ENCODE assay signal across 11 mouse cellular contexts in genomic region chr8:120178124-120178514, GRCm38 (mm10). TPM values are rescaled to one million over a fixed set of nuclear protein-coding genes. Genes with fewer than 3 reads are reported as not detected.
DNase-seq lines count a peak whose midpoint lies in the region; ATAC-seq and TF ChIP-seq lines count a peak whose summit lies in the region.
"Had no signal": no experiment of that assay in that cellular context is flagged by ENCODE, and none has a peak within 500 bp of the region (broad histone marks: within the 10 kb centered on the region; RNA-seq: fewer than 3 reads in every experiment).

No protein-coding gene starts in this region.

- ATAC-seq in heart, embryonic 11.5 days (replicated peaks; ENCODE audit: insufficient number of reproducible peaks, low FRiP score, low TSS enrichment), result no peak
- no peak for ATAC-seq in hindbrain, embryonic 13.5 days (ENCODE audit: low FRiP score)
- ATAC-seq in midbrain, embryonic 15.5 days (replicated peaks), result no peak

- H3K9me3 ChIP-seq in heart, embryonic 11.5 days (replicated peaks; ENCODE audit: control insufficient read depth, low read length), result no peaks in the 10 kb centered on the region
- no peaks in the 10 kb centered on the region for H3K9me3 ChIP-seq in embryonic facial prominence, embryonic 10.5 days
- H3K9me3 ChIP-seq in hindbrain, embryonic 13.5 days, result no peaks in the 10 kb centered on the region
- H3K9me3 ChIP-seq in midbrain, embryonic 15.5 days, result no peaks in the 10 kb centered on the region

- H3K27me3 ChIP-seq in heart, embryonic 11.5 days (ENCODE audit: control insufficient read depth, insufficient read depth, low read length), result peaks cover 27% of the 10 kb centered on the region
- peaks cover 55% of the 10 kb centered on the region for H3K27me3 ChIP-seq in embryonic facial prominence, embryonic 10.5 days (replicated peaks; ENCODE audit: low read depth, poor library complexity, severe bottlenecking)
- peaks cover 29% of the 10 kb centered on the region for H3K27me3 ChIP-seq in hindbrain, embryonic 13.5 days
- no peaks in the 10 kb centered on the region for H3K27me3 ChIP-seq in midbrain, embryonic 15.5 days (replicated peaks)
- no peaks in the 10 kb centered on the region for H3K27me3 ChIP-seq in thymus, adult 2 months (ENCODE audit: control insufficient read depth, insufficient read depth, low read length)
- H3K27me3 ChIP-seq: Patski had no signal

- TF ChIP-seq CTCF in thymus, adult 2 months (IDR thresholded peaks at IDR 0.05; ENCODE audit: borderline replicate concordance, control insufficient read depth, extremely low read depth, insufficient read depth, low read length, poor library complexity), result no peak

- peaks cover 22% of the 10 kb centered on the region for H3K4me1 ChIP-seq in heart, embryonic 11.5 days (ENCODE audit: control insufficient read depth, insufficient read depth, low read length)
- peaks cover 66% of the 10 kb centered on the region for H3K4me1 ChIP-seq in embryonic facial prominence, embryonic 10.5 days
- peaks cover 48% of the 10 kb centered on the region for H3K4me1 ChIP-seq in hindbrain, embryonic 13.5 days (replicated peaks)
- H3K4me1 ChIP-seq in midbrain, embryonic 15.5 days, result peaks cover 49% of the 10 kb centered on the region
- H3K4me1 ChIP-seq in thymus, adult 2 months (replicated peaks; ENCODE audit: control insufficient read depth, insufficient read depth, low read length), result peaks cover 11% of the 10 kb centered on the region

- peak overlapping the region; percentile 34 for H3K4me2 ChIP-seq in heart, embryonic 11.5 days
- peak overlapping the region; percentile 42 for H3K4me2 ChIP-seq in hindbrain, embryonic 13.5 days
- H3K4me2 ChIP-seq in midbrain, embryonic 15.5 days, result peak overlapping the region; percentile 46

- H3K9ac ChIP-seq in heart, embryonic 11.5 days (ENCODE audit: low read depth, low read length), result no peak overlapping the region
- H3K9ac ChIP-seq in hindbrain, embryonic 13.5 days, result peak overlapping the region; percentile 43; the same call in 1 of the 2 replicates
- H3K9ac ChIP-seq in midbrain, embryonic 15.5 days, result no peak overlapping the region
- H3K9ac ChIP-seq: liver, postnatal 0 days had no signal

- no peak overlapping the region for H3K4me3 ChIP-seq in heart, embryonic 11.5 days (ENCODE audit: low read depth, low read length)
- H3K4me3 ChIP-seq in embryonic facial prominence, embryonic 10.5 days, result peak overlapping the region; percentile 45
- no peak overlapping the region for H3K4me3 ChIP-seq in hindbrain, embryonic 13.5 days
- H3K4me3 ChIP-seq in midbrain, embryonic 15.5 days, result no peak overlapping the region
- no peak overlapping the region for H3K4me3 ChIP-seq in thymus, adult 2 months (ENCODE audit: control insufficient read depth, insufficient read depth, low read length)

- intact Hi-C loops in left cerebral cortex, postnatal 14 days (cut with DNase I), result loop anchor here (5.0 kb wide), 3 partner anchors 89 to 434 kb away; no protein-coding TSS in a partner anchor

- no peak overlapping the region for H3K27ac ChIP-seq in heart, embryonic 11.5 days (ENCODE audit: low read depth, low read length)
- peak overlapping the region; percentile 84 for H3K27ac ChIP-seq in embryonic facial prominence, embryonic 10.5 days (replicated peaks)
- peak overlapping the region; percentile 83 for H3K27ac ChIP-seq in hindbrain, embryonic 13.5 days
- H3K27ac ChIP-seq in midbrain, embryonic 15.5 days, result peak overlapping the region; percentile 83
- no peak overlapping the region for H3K27ac ChIP-seq in thymus, adult 2 months (ENCODE audit: control insufficient read depth, insufficient read depth, low read length)

- H3K36me3 ChIP-seq in heart, embryonic 11.5 days (ENCODE audit: control insufficient read depth, insufficient read depth, low read length), result no peaks in the 10 kb centered on the region
- H3K36me3 ChIP-seq in embryonic facial prominence, embryonic 10.5 days (replicated peaks), result no peaks in the 10 kb centered on the region
- no peaks in the 10 kb centered on the region for H3K36me3 ChIP-seq in hindbrain, embryonic 13.5 days
- H3K36me3 ChIP-seq in midbrain, embryonic 15.5 days (replicated peaks), result no peaks in the 10 kb centered on the region
- H3K36me3 ChIP-seq in thymus, adult 2 months (ENCODE audit: control insufficient read depth, insufficient read depth, low read length), result no peaks in the 10 kb centered on the region

- 19% methylated on average over 10 of the region's 10 CpGs for WGBS in heart, embryonic 11.5 days (ENCODE audit: insufficient replicate concordance)
- 4% methylated on average over 10 of the region's 10 CpGs for WGBS in embryonic facial prominence, embryonic 10.5 days
- WGBS in hindbrain, embryonic 13.5 days, result 2% methylated on average over 10 of the region's 10 CpGs
- 2% methylated on average over 10 of the region's 10 CpGs for WGBS in midbrain, embryonic 15.5 days
- 39% methylated on average over 10 of the region's 10 CpGs for WGBS in thymus, adult 2 months

- DNase-seq in heart, postnatal 4 days, result no peak
- DNase-seq in embryonic facial prominence, embryonic 10.5 days (ENCODE audit: low spot score), result no peak
- no peak for DNase-seq in left cerebral cortex, postnatal 14 days (ENCODE audit: low spot score in 2 of 2)
- no peak for DNase-seq in thymus, adult 2 months
- no peak for DNase-seq in cerebellum, postnatal 4 days (ENCODE audit: low spot score in 2 of 2)

- TF ChIP-seq POLR2A in thymus, adult 2 months (IDR thresholded peaks at IDR 0.05; ENCODE audit: control insufficient read depth, extremely low read depth, insufficient read depth, low read length, poor library complexity), result no peak

RNA-seq across cellular contexts. Expression of gene Fam92b, which starts 0.9 kb away (rescaled TPM):
- polyA plus RNA-seq in heart, embryonic 11.5 days (2014; fragmentation: Nextera tagmentation; extraction: Ambion mirVana), result 0.41 TPM in 1 of 2 replicates, not detected in the other
- total RNA-seq in heart, postnatal 4 days (2021), result not detected
- polyA plus RNA-seq in embryonic facial prominence, embryonic 10.5 days (2016; fragmentation: Nextera tagmentation; extraction: Ambion mirVana), result 0.83 and 0.86 TPM in 2 replicates
- polyA plus RNA-seq in hindbrain, embryonic 13.5 days (2015; fragmentation: Nextera tagmentation; extraction: Ambion mirVana), result 2.2 and 2.6 TPM in 2 replicates
- polyA plus RNA-seq in midbrain, embryonic 15.5 days (2015; fragmentation: Nextera tagmentation; extraction: Ambion mirVana), result 2.1 and 2.2 TPM in 2 replicates
- total RNA-seq in left cerebral cortex, postnatal 14 days (2021), result under 1 TPM in 1 of 2 experiments, not detected in 1; 0.47 TPM
- polyA plus RNA-seq in thymus, adult 2 months (2012; rRNA removed), result 0.39 TPM in 1 of 2 replicates, not detected in the other
- total RNA-seq: neutrophil, adult 5-6 weeks had no signal
- polyA plus RNA-seq: liver, postnatal 0 days had no signal

RNA-seq across cellular contexts. Expression of gene Gse1, which starts 50.1 kb away (rescaled TPM):
- polyA plus RNA-seq in heart, embryonic 11.5 days (2014; fragmentation: Nextera tagmentation; extraction: Ambion mirVana), result 12.8 and 12.9 TPM in 2 replicates
- 10 to 100 TPM; 33.5 to 37.4 TPM for total RNA-seq in heart, postnatal 4 days (2021)
- 9.9 and 10.2 TPM in 2 replicates for polyA plus RNA-seq in embryonic facial prominence, embryonic 10.5 days (2016; fragmentation: Nextera tagmentation; extraction: Ambion mirVana)
- polyA plus RNA-seq in hindbrain, embryonic 13.5 days (2015; fragmentation: Nextera tagmentation; extraction: Ambion mirVana), result 21.3 and 22.1 TPM in 2 replicates
- polyA plus RNA-seq in midbrain, embryonic 15.5 days (2015; fragmentation: Nextera tagmentation; extraction: Ambion mirVana), result 21.2 and 23.4 TPM in 2 replicates
- total RNA-seq in left cerebral cortex, postnatal 14 days (2021), result 10 to 100 TPM; 49.0 to 57.3 TPM
- polyA plus RNA-seq in thymus, adult 2 months (2012; rRNA removed), result 202 and 226 TPM in 2 replicates

Comparison
In these comparisons a context has a peak if more than half of its experiments do, and no peak if none do; other contexts are left out.
1. H3K27ac ChIP-seq: peak in embryonic facial prominence, embryonic 10.5 days (single experiment), hindbrain, embryonic 13.5 days (single experiment) and midbrain, embryonic 15.5 days (single experiment); none in heart, embryonic 11.5 days (single experiment) and thymus, adult 2 months (single experiment).
2. Peak in every context shown above with its lines, with median percentiles within 50 percentile points of each other: H3K4me2 ChIP-seq.